Mouse (Mus musculus) forebrain, postnatal 0 days (tissue): Measurements from ENCODE around the gene Sel1l3. TPM values are rescaled to one million over a fixed set of nuclear protein-coding genes. Genes with fewer than 3 reads are reported as not detected.

Experiments used
- ATAC-seq: fragments of 200-750 bp; cut with Nextera tagmentation; 2 replicates; pipeline ENCODE4 v1.8.0; 2017; ENCODE audit warnings: mild to moderate bottlenecking, moderate library complexity
- DNase-seq: peaks from one replicate; pipeline ENCODE4 v3.0.0-alpha.2; 2015
- H3K27ac ChIP-seq: fragments of 300-500 bp; sonication (generic); 2 replicates; pipeline ENCODE4 v1.5.1; 2014; ENCODE audit warnings: low read depth, mild to moderate bottlenecking, antibody characterized with exemption, low read length, moderate library complexity, mixed read lengths
- H3K27me3 ChIP-seq: fragments of 300-500 bp; sonication (generic); 2 replicates; pipeline ENCODE4 v1.6.1; 2014; ENCODE audit warnings: mild to moderate bottlenecking, low read length, mixed read lengths; ENCODE audit not compliant: insufficient read depth
- H3K36me3 ChIP-seq: fragments of 300-500 bp; sonication (generic); 2 replicates; pipeline ENCODE4 v1.6.1; 2014; ENCODE audit warnings: mild to moderate bottlenecking, moderate library complexity; ENCODE audit not compliant: insufficient read depth
- H3K4me1 ChIP-seq: fragments of 300-500 bp; sonication (generic); 2 replicates; pipeline ENCODE4 v1.6.1; 2014; ENCODE audit warnings: antibody characterized with exemption; ENCODE audit not compliant: insufficient read depth
- H3K4me2 ChIP-seq: fragments of 300-500 bp; sonication (generic); 2 replicates; pipeline ENCODE4 v1.6.1; 2014; ENCODE audit warnings: low read depth, mild to moderate bottlenecking, moderate library complexity
- H3K4me3 ChIP-seq: fragments of 300-500 bp; sonication (generic); 2 replicates; pipeline ENCODE4 v1.5.1; 2014; ENCODE audit warnings: low read depth, low read length, mixed read lengths
- H3K9ac ChIP-seq: fragments of 300-500 bp; sonication (generic); 2 replicates; pipeline ENCODE4 v1.6.1; 2014; ENCODE audit warnings: mild to moderate bottlenecking
- H3K9me3 ChIP-seq: fragments of 300-500 bp; sonication (generic); 2 replicates; pipeline ENCODE4 v1.6.1; 2016; ENCODE audit warnings: low read length
- CTCF ChIP-seq: sonication (generic); IDR thresholded peaks from 2 replicates; pipeline ENCODE4 v1.5.1; 2016; ENCODE audit warnings: antibody characterized with exemption, control low read depth, low read depth
- WGBS: fragments of 180-500 bp; shearing (Covaris S2); extraction: QIAGEN DNeasy Blood & Tissue Kit; methylation state at CpG from one replicate; pipeline ENCODE4 v1.1.7; 2014; 5-methylcytosine and 5-hydroxymethylcytosine counted together
- polyA plus RNA-seq: library from polyadenylated mRNA; unstranded; fragments of >200 nt; fragmentation: Nextera tagmentation; extraction: Ambion mirVana; gene quantifications from 2 replicates; pipeline ENCODE4 v1.2.1, GENCODE M21; 2015
- total RNA-seq: library from RNA; depleted of rRNA; stranded (reverse); fragments of >200 nt; gene quantifications from 2 replicates; pipeline ENCODE4 v1.2.3, GENCODE M21; 2014; rRNA removed

Gene Sel1l3
- total RNA-seq (28.7 and 28.8 TPM in 2 replicates), polyA plus RNA-seq (5.7 and 6.2 TPM in 2 replicates)

GRCm38 (mm10) chr5:53213711-53214352 lies at the start of gene Sel1l3:
Sel1l3 (minus strand) TSS chr5:53213927.
- DNase-seq = peak; percentile 69
- Histone ChIP-seq H3K9ac (peak within 1 kb of the TSS; percentile 81), H3K4me1 (peaks cover 6% of the 10 kb centered on the region; the same call in 1 of the 2 replicates), H3K9me3 (no peaks in the 10 kb centered on the region), H3K4me3 (peak within 1 kb of the TSS; percentile 80), H3K27me3 (no peaks in the 10 kb centered on the region), H3K36me3 (no peaks in the 10 kb centered on the region), H3K27ac (peak within 1 kb of the TSS; percentile 88), H3K4me2 (peak within 1 kb of the TSS; percentile 96)
- no peak for TF ChIP-seq CTCF
- 2% methylated on average over 24 of the region's 29 CpGs for WGBS
- ATAC-seq = peak; percentile 69

- H3K27me3 ChIP-seq = no peaks in the 10 kb centered on the region
- ATAC-seq (no peak), DNase-seq (no peak)
- no peaks in the 10 kb centered on the region for H3K36me3 ChIP-seq
- H3K4me3 ChIP-seq = no peak overlapping the region
- 80% methylated on average over 10 of the region's 10 CpGs for WGBS
- no peaks in the 10 kb centered on the region for H3K9me3 ChIP-seq
- no peak overlapping the region for H3K9ac ChIP-seq
- H3K4me2 ChIP-seq = no peak overlapping the region
- H3K4me1 ChIP-seq = peaks cover 7% of the 10 kb centered on the region
- no peak for TF ChIP-seq CTCF
- H3K27ac ChIP-seq = no peak overlapping the region
Measured at GRCm38 (mm10) chr5:53261999-53262398, 48.3 kb upstream of the Sel1l3 start.

- ATAC-seq = peak; percentile 42
- 0 out of 2 replicates have a peak overlapping the region, but pooled peaks have one; percentile 15 for H3K27ac ChIP-seq
- H3K9ac ChIP-seq = no peak overlapping the region
Measured at GRCm38 (mm10) chr5:53259894-53260293, 46.2 kb upstream of the Sel1l3 start.

GRCm38 (mm10) chr5:53258038-53258786 lies 44.5 kb upstream of the Sel1l3 start:
- WGBS = 3% methylated on average over 29 of the region's 29 CpGs

More at GRCm38 (mm10) chr5:53259894-53260293, 46.2 kb upstream of the Sel1l3 start:
- Histone ChIP-seq H3K27me3 (no peaks in the 10 kb centered on the region), H3K4me2 (no peak overlapping the region), H3K4me3 (no peak overlapping the region), H3K9me3 (no peaks in the 10 kb centered on the region), H3K36me3 (no peaks in the 10 kb centered on the region), H3K4me1 (peaks cover 7% of the 10 kb centered on the region)
- no peak for TF ChIP-seq CTCF
- 63% methylated on average over 5 of the region's 5 CpGs for WGBS
- DNase-seq = no peak

GRCm38 (mm10) chr5:53254821-53255220 lies 41.1 kb upstream of the Sel1l3 start:
- H3K27ac ChIP-seq = no peak overlapping the region
- no peak overlapping the region for H3K4me3 ChIP-seq
- WGBS = 44% methylated on average over 3 of the region's 3 CpGs
- no peak for DNase-seq
- H3K36me3 ChIP-seq = no peaks in the 10 kb centered on the region
- TF ChIP-seq CTCF = no peak
- peaks cover 7% of the 10 kb centered on the region for H3K4me1 ChIP-seq
- H3K27me3 ChIP-seq = no peaks in the 10 kb centered on the region
- no peaks in the 10 kb centered on the region for H3K9me3 ChIP-seq
- no peak for ATAC-seq
- no peak overlapping the region for H3K9ac ChIP-seq
- H3K4me2 ChIP-seq = no peak overlapping the region

More at GRCm38 (mm10) chr5:53258038-53258786, 44.5 kb upstream of the Sel1l3 start:
- H3K27ac ChIP-seq = peak overlapping the region; percentile 68
- DNase-seq (peak; percentile 82), ATAC-seq (peak; percentile 84)
- peak overlapping the region; percentile 52 for H3K9ac ChIP-seq
- no peaks in the 10 kb centered on the region for H3K9me3 ChIP-seq
- peak; percentile 53 for TF ChIP-seq CTCF
- no peaks in the 10 kb centered on the region for H3K36me3 ChIP-seq
- no peaks in the 10 kb centered on the region for H3K27me3 ChIP-seq
- peak overlapping the region; percentile 29 for H3K4me3 ChIP-seq
- H3K4me1 ChIP-seq = peaks cover 7% of the 10 kb centered on the region
- H3K4me2 ChIP-seq = peak overlapping the region; percentile 65

- 86% methylated on average over 5 of the region's 5 CpGs for WGBS
- Histone ChIP-seq H3K4me2 (no peak overlapping the region), H3K27ac (no peak overlapping the region), H3K4me3 (no peak overlapping the region), H3K4me1 (peaks cover 7% of the 10 kb centered on the region), H3K9me3 (no peaks in the 10 kb centered on the region), H3K36me3 (no peaks in the 10 kb centered on the region), H3K27me3 (no peaks in the 10 kb centered on the region), H3K9ac (no peak overlapping the region)
- no peak for DNase-seq
- ATAC-seq = no peak
- no peak for TF ChIP-seq CTCF
Measured at GRCm38 (mm10) chr5:53254154-53254553, 40.4 kb upstream of the Sel1l3 start.
